Mouse (Mus musculus): ENCODE data around the gene Cyp4a12a.
"Not testable (repeated sequence)": the region's sequence is repeated elsewhere in the genome, so short reads cannot be mapped to it uniquely, and the experiment has no call there.

Gene Cyp4a12a

GRCm38 (mm10) chr4:115298746-115299145, at the start of gene Cyp4a12a:
TSS of gene Cyp4a12a (plus strand) at chr4:115299046.
- DNase-seq (ENCODE audit: low read depth, low spot score): not testable (repeated sequence)

DNA sequence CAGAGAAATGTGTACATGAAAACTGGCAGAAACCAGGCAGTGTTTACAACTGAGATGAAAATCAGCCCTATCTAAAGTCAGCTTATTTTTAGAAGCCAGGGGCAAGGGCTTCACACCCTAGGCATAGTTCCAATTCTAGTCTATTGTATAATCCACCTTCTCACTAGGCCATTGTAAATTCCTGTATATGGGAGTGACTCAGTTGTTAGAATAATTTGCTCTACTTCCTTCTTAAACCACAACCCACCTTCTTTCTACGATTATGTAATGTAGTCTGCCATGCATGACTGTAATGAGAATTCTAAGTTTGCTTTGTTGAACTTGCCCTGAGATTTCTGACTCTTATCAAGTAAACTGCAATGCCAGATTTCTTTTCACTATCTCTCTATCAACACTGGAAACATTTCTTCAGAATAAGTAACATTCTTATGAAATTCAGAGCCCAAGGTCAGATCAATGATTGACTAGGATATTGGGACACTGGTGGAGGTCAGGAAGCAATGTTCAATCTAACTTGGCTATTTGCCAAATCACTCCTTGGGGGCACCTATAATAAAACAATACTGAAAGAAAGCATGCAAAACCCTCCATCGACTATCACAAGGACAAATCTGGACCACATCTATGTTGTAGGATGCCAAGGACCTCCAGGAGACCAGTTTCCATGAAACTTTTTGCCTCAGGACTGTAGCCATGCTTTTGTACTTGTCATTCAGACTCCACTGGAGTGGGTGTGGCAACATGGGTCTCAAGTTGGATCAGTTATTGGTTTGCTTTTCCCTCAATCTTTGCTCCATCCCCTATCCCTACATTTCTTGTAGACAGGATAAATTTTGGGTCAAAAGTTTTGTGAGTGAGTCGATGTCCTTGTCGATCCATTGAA, 33.9 kb upstream of the Cyp4a12a start:
- DNase-seq (ENCODE audit: low read depth, low spot score): not testable (repeated sequence)

DNA sequence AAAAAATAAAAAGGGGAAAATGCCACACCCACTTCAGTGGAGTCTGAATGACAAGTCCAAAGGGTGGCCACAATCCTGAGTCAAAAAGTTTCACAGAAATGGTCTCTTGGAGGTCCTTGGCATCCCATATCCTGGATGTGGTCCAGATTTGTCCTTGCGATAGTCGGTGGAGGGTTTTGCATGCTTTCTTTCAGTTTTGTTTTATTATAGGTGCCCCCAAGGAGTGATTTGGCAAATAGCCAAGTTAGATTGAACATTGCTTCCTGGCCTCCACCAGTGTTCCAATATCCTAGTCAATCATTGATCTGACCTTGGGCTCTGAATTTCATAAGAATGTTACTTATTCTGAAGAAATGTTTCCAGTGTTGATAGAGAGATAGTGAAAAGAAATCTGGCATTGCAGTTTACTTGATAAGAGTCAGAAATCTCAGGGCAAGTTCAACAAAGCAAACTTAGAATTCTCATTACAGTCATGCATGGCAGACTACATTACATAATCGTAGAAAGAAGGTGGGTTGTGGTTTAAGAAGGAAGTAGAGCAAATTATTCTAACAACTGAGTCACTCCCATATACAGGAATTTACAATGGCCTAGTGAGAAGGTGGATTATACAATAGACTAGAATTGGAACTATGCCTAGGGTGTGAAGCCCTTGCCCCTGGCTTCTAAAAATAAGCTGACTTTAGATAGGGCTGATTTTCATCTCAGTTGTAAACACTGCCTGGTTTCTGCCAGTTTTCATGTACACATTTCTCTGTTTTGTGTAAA, 20.4 kb upstream of the Cyp4a12a start:
- not testable (repeated sequence) for DNase-seq (ENCODE audit: low read depth, low spot score)

DNA sequence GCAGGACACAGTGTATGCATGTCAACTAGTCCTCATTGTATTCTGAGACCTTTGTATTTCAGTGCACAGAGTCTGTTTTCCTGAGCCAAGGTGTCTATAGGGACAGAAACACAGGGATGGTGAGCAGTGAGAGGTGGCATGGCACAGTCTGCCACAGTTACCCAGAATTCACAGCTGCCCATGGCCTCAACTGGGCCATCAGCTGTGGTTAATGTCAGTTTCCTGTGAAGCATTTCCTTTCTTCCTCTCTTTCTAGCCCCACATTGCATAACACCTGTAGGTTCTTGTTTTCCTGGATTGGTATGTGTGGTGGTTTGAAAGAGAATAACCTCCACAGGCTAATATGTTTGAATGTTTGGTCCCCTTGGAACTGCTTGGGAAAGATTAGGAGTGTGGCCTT, 18.5 kb upstream of the Cyp4a12a start:
- no peak for DNase-seq (ENCODE audit: low read depth, low spot score)

DNA sequence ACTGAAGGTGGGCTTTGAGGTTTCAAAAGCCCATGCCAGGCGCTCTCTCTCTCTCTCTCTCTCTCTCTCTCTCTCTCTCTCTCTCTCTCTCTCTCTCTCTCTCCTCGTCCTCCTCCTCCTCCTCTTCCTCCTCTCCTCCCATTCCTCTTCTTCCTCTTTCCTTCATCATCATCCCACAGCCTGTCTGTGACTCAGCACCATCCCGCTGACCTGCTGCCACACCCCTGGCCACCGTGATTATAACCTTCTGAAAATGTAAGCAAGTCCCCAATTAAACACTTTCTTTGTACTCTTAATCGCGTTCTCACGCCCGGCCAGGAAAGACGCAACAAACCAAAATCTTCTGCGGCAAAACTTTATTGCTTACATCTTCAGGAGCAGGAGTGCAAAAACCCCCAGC, 18.1 kb upstream of the Cyp4a12a start:
- DNase-seq (ENCODE audit: low read depth, low spot score): not testable (repeated sequence)

DNA sequence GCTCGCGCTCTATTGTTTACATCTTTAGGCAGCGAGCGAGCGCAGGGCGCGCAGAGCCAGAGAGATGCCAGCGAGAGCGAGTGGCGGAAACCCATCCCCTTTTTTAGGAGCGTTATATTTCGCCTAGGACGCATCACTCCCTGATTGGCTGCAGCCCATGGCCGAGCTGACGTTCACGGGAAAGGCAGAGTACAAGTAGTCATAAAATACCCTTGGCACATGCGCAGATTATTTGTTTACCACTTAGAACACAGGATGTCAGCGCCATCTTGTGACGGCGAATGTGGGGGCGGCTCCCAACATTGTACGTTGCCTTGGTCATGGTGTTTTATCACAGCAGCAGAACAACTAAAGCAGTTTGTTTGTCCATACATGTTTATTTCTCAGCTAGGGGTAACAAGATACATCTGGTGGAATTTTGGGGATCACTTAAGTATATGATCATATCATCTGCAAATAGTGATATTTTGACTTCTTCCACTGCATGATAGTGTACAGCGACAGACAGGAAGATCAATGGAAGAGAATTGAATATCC, 17.5 kb upstream of the Cyp4a12a start:
- DNase-seq (ENCODE audit: low read depth, low spot score): not testable (repeated sequence)

GRCm38 (mm10) chr4:115325722-115326121, 26.9 kb downstream of the Cyp4a12a start:
- DNase-seq (ENCODE audit: low read depth, low spot score): not testable (repeated sequence)

GRCm38 (mm10) chr4:115365624-115366023, 66.8 kb downstream of the Cyp4a12a start:
- not testable (repeated sequence) for DNase-seq (ENCODE audit: low read depth, low spot score)

DNA sequence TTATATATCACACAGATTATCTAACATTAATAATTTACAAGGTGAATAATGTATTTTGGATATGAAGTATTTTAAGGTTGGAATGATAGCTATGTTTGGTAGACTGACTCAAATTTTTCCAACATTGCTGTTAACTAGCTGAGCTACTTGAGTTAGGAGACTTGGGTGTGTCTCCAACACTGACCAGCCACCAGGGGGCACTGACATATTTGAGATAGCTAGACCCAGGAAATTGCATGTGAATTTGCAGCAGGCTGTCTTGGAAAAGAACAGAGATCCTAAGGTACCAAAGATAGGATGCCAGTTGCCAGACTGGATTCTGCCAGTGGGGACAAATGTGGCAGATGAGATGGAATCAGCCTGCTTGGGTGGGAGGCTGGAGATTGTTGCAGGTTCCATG, 69.2 kb downstream of the Cyp4a12a start:
- not testable (repeated sequence) for DNase-seq (ENCODE audit: low read depth, low spot score)
